Mouse (Mus musculus) testis, adult 10 weeks (tissue): ENCODE results near the gene Rfc3. TPM values are rescaled to one million over a fixed set of nuclear protein-coding genes. Genes with fewer than 3 reads are reported as not detected.

Source experiments
- polyA plus RNA-seq: library from polyadenylated mRNA; stranded (reverse); fragments of 350-450 nt; fragmentation: Illumina TruSeq; extraction: RNeasy Lipid Tissue Mini Kit (QIAGEN cat#74804); gene quantifications from one replicate; pipeline ENCODE4 v1.2.3, GENCODE M21; 2014; ENCODE audit warnings: low read depth, low replicate concordance

Gene Rfc3
- 22.2 TPM for polyA plus RNA-seq

DNA sequence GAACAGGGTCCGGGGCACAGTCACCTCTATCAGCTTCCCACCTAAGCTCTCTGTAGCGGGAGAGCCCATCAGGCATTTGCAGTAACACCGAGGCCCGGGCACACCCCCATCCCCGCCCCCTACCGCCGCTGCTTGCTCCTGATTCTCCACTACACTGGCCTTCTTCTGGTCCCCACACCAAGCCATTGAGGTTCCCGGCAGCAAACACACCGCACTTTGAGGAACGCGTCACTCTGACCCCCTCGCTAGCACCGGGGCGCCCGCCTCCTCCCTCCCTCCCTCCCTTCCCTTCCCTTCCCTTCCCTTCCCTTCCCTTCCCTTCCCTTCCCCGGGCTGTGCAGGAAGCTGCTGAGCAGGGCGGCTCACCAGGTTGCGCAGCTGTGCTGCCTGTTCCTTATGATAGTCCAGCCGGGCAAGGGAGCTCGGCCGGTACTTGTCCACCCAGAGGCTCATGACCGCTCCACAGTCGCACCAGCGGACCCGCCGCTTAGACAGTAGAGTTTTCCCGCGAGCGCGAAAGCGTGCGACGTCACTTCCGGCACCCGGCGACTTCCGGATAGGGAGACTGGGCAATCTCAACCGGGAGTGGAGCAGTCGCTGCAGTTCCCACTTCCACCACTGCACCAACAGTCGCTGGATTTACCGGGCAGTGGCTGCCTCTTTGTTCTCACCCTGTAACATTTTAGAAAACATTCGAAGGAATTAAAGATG is at the start of gene Rfc3:
TSS of gene Rfc3 (minus strand) at position 543 of the 711 bp plus-strand sequence.

DNA sequence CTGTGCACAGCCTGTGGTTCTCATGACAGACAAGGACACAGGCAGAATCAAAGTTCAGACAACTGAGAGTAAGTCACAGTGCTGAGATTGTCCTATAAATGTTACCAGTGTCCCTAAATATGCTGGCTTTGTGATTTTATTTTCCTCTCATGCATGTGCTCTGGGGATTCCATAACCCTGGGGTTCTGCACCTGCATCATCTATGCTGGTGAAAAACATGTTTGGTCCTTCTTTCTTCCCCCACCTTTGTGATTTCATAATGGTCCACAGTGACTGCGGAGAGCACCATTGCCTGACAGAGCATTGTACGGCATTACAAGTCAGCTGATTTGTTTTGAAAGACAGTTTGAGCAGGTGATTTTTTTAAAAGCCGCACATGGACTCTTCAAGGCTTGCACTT is 45.1 kb downstream of the Rfc3 start, which contains the start of gene Vmn2r18:
TSS of gene Vmn2r18 (minus strand) at position 101 of the 400 bp plus-strand sequence.

Other genes with a start within 250 kb of the Rfc3 start
- not detected for gene Gm42906, start 223.1 kb downstream of the Rfc3 start, polyA plus RNA-seq
- 0.41 TPM for gene Vmn2r18, start 45.2 kb downstream of the Rfc3 start, polyA plus RNA-seq